Mouse (Mus musculus) forebrain, embryonic 14.5 days (tissue): ENCODE results near the gene Lrrc4b. TPM values are rescaled to one million over a fixed set of nuclear protein-coding genes. Genes with fewer than 3 reads are reported as not detected.
A peak's percentile ranks its signal among the peaks of the same experiment; 100 is the strongest.

ENCODE experiments used
- ATAC-seq: fragments of 200-750 bp; cut with Nextera tagmentation; 2 replicates; pipeline ENCODE4 v1.8.0; 2017; ENCODE audit warnings: mild to moderate bottlenecking, moderate library complexity
- DNase-seq: peaks from one replicate; pipeline ENCODE4 v3.0.0-alpha.2; 2015; ENCODE audit warnings: low spot score
- H3K27ac ChIP-seq: fragments of 300-500 bp; sonication (generic); 2 replicates; pipeline ENCODE4 v1.5.1; 2014; ENCODE audit warnings: low read depth, mild to moderate bottlenecking, control low read depth, low read length, moderate library complexity
- H3K27me3 ChIP-seq: fragments of 300-500 bp; sonication (generic); replicated peaks from 2 replicates; pipeline ENCODE4 v1.6.1; 2014; ENCODE audit warnings: low read length, control low read depth, mixed read lengths; ENCODE audit not compliant: control insufficient read depth, insufficient read depth
- H3K36me3 ChIP-seq: fragments of 300-500 bp; sonication (generic); 2 replicates; pipeline ENCODE4 v1.6.1; 2014; ENCODE audit warnings: low read length, control low read depth; ENCODE audit not compliant: control insufficient read depth, insufficient read depth
- H3K4me1 ChIP-seq: fragments of 300-500 bp; sonication (generic); 2 replicates; pipeline ENCODE4 v1.6.1; 2014; ENCODE audit warnings: antibody characterized with exemption, low read length, control low read depth; ENCODE audit not compliant: control insufficient read depth, insufficient read depth
- H3K4me2 ChIP-seq: fragments of 300-500 bp; sonication (generic); 2 replicates; pipeline ENCODE4 v1.6.1; 2014; ENCODE audit warnings: mild to moderate bottlenecking, control low read depth, low read length
- H3K4me3 ChIP-seq: fragments of 300-500 bp; sonication (generic); 2 replicates; pipeline ENCODE4 v1.5.1; 2014; ENCODE audit warnings: low read depth, low read length, control low read depth
- H3K9ac ChIP-seq: fragments of 300-500 bp; sonication (generic); 2 replicates; pipeline ENCODE4 v1.6.1; 2014; ENCODE audit warnings: mild to moderate bottlenecking, low read length, control low read depth, moderate library complexity
- H3K9me3 ChIP-seq: fragments of 300-500 bp; sonication (generic); replicated peaks from 2 replicates; pipeline ENCODE4 v1.6.1; 2016; ENCODE audit warnings: low read length, control low read depth, mixed read lengths; ENCODE audit not compliant: control insufficient read depth
- WGBS: fragments of 180-500 bp; shearing (Covaris S2); extraction: QIAGEN DNeasy Blood & Tissue Kit; methylation state at CpG from one replicate; pipeline ENCODE4 v1.1.7; 2014; 5-methylcytosine and 5-hydroxymethylcytosine counted together
- polyA plus RNA-seq: library from polyadenylated mRNA; unstranded; fragments of >200 nt; fragmentation: Nextera tagmentation; extraction: Ambion mirVana; gene quantifications from 2 replicates; pipeline ENCODE4 v1.2.1, GENCODE M21; 2014

Lrrc4b gene
- polyA plus RNA-seq, 1 experiment from 2014 or later = 22.1 TPM

DNA sequence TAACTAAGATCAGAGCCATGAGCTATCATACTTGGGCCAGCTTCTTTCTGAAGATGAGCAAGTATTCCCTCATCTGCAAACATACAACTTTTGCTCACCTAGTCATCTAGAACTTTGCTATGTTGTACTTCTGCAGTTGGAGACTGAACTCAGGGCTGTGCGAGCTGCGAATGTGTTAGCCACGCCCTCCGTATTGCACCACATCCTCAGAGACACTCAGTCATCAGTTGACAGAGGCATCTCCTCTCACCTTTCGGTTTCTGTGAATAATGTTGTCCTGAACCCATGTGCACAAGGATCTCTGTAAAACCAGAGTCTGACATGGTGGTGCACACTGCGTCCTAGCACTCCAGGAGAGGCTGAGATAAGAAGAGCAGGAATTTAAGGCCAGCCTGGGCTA, 27.1 kb upstream of the Lrrc4b start:
- ATAC-seq (no peak), DNase-seq (no peak)
- no peaks in the 10 kb centered on the region for H3K36me3 ChIP-seq
- H3K27me3 ChIP-seq = no peaks in the 10 kb centered on the region
- no peak overlapping the region for H3K27ac ChIP-seq
- H3K4me2 ChIP-seq = no peak overlapping the region
- H3K9ac ChIP-seq = no peak overlapping the region
- H3K4me1 ChIP-seq = peaks cover 7% of the 10 kb centered on the region
- H3K9me3 ChIP-seq = no peaks in the 10 kb centered on the region
- 89% methylated on average over 6 of the region's 6 CpGs for WGBS
- H3K4me3 ChIP-seq = no peak overlapping the region

- peak; percentile 98 for ATAC-seq
- peak overlapping the region; percentile 63 for H3K4me2 ChIP-seq
- H3K36me3 ChIP-seq = no peaks in the 10 kb centered on the region
- peak overlapping the region; percentile 65; the same call in 1 of the 2 replicates for H3K27ac ChIP-seq
- 2% methylated on average over 27 of the region's 27 CpGs for WGBS
- H3K4me1 ChIP-seq = peaks cover 7% of the 10 kb centered on the region
- H3K9me3 ChIP-seq = no peaks in the 10 kb centered on the region
- H3K4me3 ChIP-seq = peak overlapping the region; percentile 32
- DNase-seq = peak; percentile 100
- H3K9ac ChIP-seq = peak overlapping the region; percentile 18
- H3K27me3 ChIP-seq = no peaks in the 10 kb centered on the region
These were observed 23.3 kb upstream of the Lrrc4b start for GRCm38 (mm10) chr7:44405346-44406014.

DNA sequence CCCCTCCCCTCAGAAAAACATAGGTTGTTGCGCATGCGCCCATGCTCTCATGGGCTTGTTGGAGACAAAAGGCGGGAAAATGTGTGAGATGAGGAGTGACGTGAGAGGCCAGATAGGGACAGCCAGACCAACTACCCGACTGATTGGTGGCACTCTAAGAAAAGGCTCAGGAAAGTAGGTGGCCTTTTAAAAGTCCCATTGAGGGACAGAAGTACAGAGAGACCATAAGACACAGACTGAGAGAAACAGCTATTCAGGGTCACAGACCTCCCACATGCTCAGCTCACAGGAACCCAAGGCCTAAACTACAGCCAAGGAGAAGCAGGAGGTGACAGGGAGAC, 22.8 kb upstream of the Lrrc4b start:
- no peaks in the 10 kb centered on the region for H3K36me3 ChIP-seq
- H3K4me1 ChIP-seq = peaks cover 7% of the 10 kb centered on the region
- ATAC-seq (no peak), DNase-seq (no peak)
- H3K9ac ChIP-seq = no peak overlapping the region
- no peak overlapping the region for H3K4me2 ChIP-seq
- H3K27ac ChIP-seq = no peak overlapping the region
- no peaks in the 10 kb centered on the region for H3K27me3 ChIP-seq
- H3K4me3 ChIP-seq = no peak overlapping the region
- 0% methylated on average over 5 of the region's 5 CpGs for WGBS
- H3K9me3 ChIP-seq = no peaks in the 10 kb centered on the region

GRCm38 (mm10) chr7:44411144-44411543, 17.7 kb upstream of the Lrrc4b start:
- no peak for ATAC-seq
- Histone ChIP-seq H3K27ac (no peak overlapping the region), H3K36me3 (no peaks in the 10 kb centered on the region), H3K4me2 (no peak overlapping the region), H3K9ac (no peak overlapping the region), H3K9me3 (no peaks in the 10 kb centered on the region), H3K4me1 (peaks cover 2% of the 10 kb centered on the region; the same call in 1 of the 2 replicates), H3K4me3 (no peak overlapping the region), H3K27me3 (no peaks in the 10 kb centered on the region)
- WGBS = 86% methylated on average over 4 of the region's 4 CpGs
- no peak for DNase-seq

DNA sequence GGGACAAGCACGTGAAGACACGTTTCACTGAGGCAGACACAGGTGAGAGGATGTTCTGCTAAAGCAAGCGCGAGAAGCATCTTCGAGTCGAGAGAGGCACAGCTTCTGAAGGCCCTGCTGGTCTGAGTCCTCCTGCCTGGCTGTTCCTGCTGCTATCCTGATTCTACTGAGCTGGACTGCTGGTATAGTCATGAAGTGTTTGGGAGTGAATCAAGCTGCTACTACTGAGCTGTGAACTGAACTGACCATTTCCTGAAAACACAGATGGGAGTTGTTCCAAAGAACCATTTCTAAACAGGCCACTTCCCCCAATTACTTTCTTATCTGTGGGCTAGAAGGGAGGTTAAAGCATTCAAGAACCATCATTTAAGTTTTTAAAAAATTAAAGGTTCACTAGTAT, 15.5 kb upstream of the Lrrc4b start:
- Histone ChIP-seq H3K27ac (no peak overlapping the region), H3K9me3 (no peaks in the 10 kb centered on the region), H3K4me2 (no peak overlapping the region), H3K36me3 (no peaks in the 10 kb centered on the region), H3K4me3 (no peak overlapping the region), H3K4me1 (no peaks in the 10 kb centered on the region), H3K27me3 (no peaks in the 10 kb centered on the region), H3K9ac (no peak overlapping the region)
- no peak for ATAC-seq
- no peak for DNase-seq
- WGBS = 82% methylated on average over 6 of the region's 6 CpGs

GRCm38 (mm10) chr7:44427666-44428065, 1.2 kb upstream of the Lrrc4b start:
- peak overlapping the region; percentile 100 for H3K27ac ChIP-seq
- 18% methylated on average over 8 of the region's 8 CpGs for WGBS
- ATAC-seq (peak; percentile 6), DNase-seq (no peak)
- H3K4me3 ChIP-seq = peak overlapping the region; percentile 74
- H3K27me3 ChIP-seq = no peaks in the 10 kb centered on the region
- no peaks in the 10 kb centered on the region for H3K9me3 ChIP-seq
- H3K36me3 ChIP-seq = no peaks in the 10 kb centered on the region
- H3K4me2 ChIP-seq = peak overlapping the region; percentile 52
- H3K4me1 ChIP-seq = peaks cover 26% of the 10 kb centered on the region
- peak overlapping the region; percentile 58 for H3K9ac ChIP-seq

GRCm38 (mm10) chr7:44428171-44428950, 457 bp upstream of the Lrrc4b start:
- H3K36me3 ChIP-seq = no peaks in the 10 kb centered on the region
- ATAC-seq (peak; percentile 29), DNase-seq (peak; percentile 86)
- H3K4me1 ChIP-seq = peaks cover 26% of the 10 kb centered on the region
- WGBS = under 1% methylated on average over 16 of the region's 38 CpGs
- no peaks in the 10 kb centered on the region for H3K9me3 ChIP-seq
- H3K4me2 ChIP-seq = peak overlapping the region; percentile 94
- peak overlapping the region; percentile 97 for H3K9ac ChIP-seq
- peak overlapping the region; percentile 100 for H3K27ac ChIP-seq
- no peaks in the 10 kb centered on the region for H3K27me3 ChIP-seq
- H3K4me3 ChIP-seq = peak overlapping the region; percentile 74

GRCm38 (mm10) chr7:44429534-44430488, 993 bp downstream of the Lrrc4b start:
- Histone ChIP-seq H3K9ac (peak overlapping the region; percentile 97), H3K27ac (peak overlapping the region; percentile 100), H3K4me2 (peak overlapping the region; percentile 94), H3K4me3 (peak overlapping the region; percentile 74), H3K9me3 (no peaks in the 10 kb centered on the region), H3K4me1 (peaks cover 26% of the 10 kb centered on the region), H3K36me3 (peaks cover 8% of the 10 kb centered on the region; the same call in 1 of the 2 replicates), H3K27me3 (no peaks in the 10 kb centered on the region)
- 2% methylated on average over 28 of the region's 32 CpGs for WGBS
- ATAC-seq (peak; percentile 28), DNase-seq (peak; percentile 61)
